Mouse (Mus musculus) ES-E14 (cell line): ENCODE measurements around the gene Mlxip. TPM values are rescaled to one million over a fixed set of nuclear protein-coding genes. Genes with fewer than 3 reads are reported as not detected.

Experiments used
- DNase-seq: peaks from one replicate; pipeline ENCODE4 v3.0.0-alpha.2; 2013; ENCODE audit warnings: low read depth, low spot score
- H3K27ac ChIP-seq: 2 replicates; pipeline ENCODE4 v1.5.1; 2012; ENCODE audit warnings: low read depth, mild to moderate bottlenecking, low read length, moderate library complexity, mixed read lengths; ENCODE audit not compliant: poor library complexity, insufficient read depth, severe bottlenecking
- H3K36me3 ChIP-seq: 2 replicates; pipeline ENCODE4 v1.6.1; 2012; ENCODE audit warnings: mild to moderate bottlenecking, low read length, moderate library complexity, mixed read lengths; ENCODE audit not compliant: control insufficient read depth, poor library complexity, insufficient read depth, severe bottlenecking
- H3K4me1 ChIP-seq, 2 experiments: fragments of 150-350 bp in 1 of 2; sonication (generic) in 1 of 2; 2 replicates each; pipeline ENCODE4 v1.6.1; 2012; ENCODE audit warnings: low read length in 2 of 2, mild to moderate bottlenecking in 1 of 2, mixed read lengths in 1 of 2; ENCODE audit not compliant: control insufficient read depth in 2 of 2, insufficient read depth in 2 of 2, poor library complexity in 1 of 2
- H3K4me3 ChIP-seq, 2 experiments: fragments of 150-350 bp in 1 of 2; sonication (generic) in 1 of 2; 2 replicates each; pipeline ENCODE4 v1.5.1; 2012; ENCODE audit warnings: low read length in 2 of 2, low read depth in 1 of 2, mild to moderate bottlenecking in 1 of 2, mixed read lengths in 1 of 2; ENCODE audit not compliant: insufficient read depth in 1 of 2, poor library complexity in 1 of 2, severe bottlenecking in 1 of 2
- H3K9ac ChIP-seq: 2 replicates; pipeline ENCODE4 v1.6.1; 2012; ENCODE audit warnings: low read depth, mild to moderate bottlenecking, low read length, mixed read lengths; ENCODE audit not compliant: poor library complexity, insufficient read depth, severe bottlenecking
- H3K9me3 ChIP-seq: fragments of 150-350 bp; sonication (generic); 2 replicates; pipeline ENCODE4 v1.6.1; 2012; ENCODE audit warnings: low read depth, mild to moderate bottlenecking, low read length; ENCODE audit not compliant: control insufficient read depth, insufficient read depth
- CHD2 ChIP-seq: IDR thresholded peaks from 2 replicates; pipeline ENCODE4 v1.6.1; 2014; ENCODE audit warnings: mild to moderate bottlenecking, low read depth, low read length, inconsistent platforms
- HCFC1 ChIP-seq: IDR thresholded peaks from 2 replicates; pipeline ENCODE4 v1.6.1; 2012; ENCODE audit warnings: low read length, inconsistent platforms, borderline replicate concordance; ENCODE audit not compliant: insufficient read depth
- MAFK ChIP-seq: IDR thresholded peaks from 2 replicates; pipeline ENCODE4 v1.6.1; 2014; ENCODE audit warnings: mild to moderate bottlenecking, low read depth, low read length, inconsistent platforms; ENCODE audit not compliant: insufficient read depth
- ZC3H11A ChIP-seq: IDR thresholded peaks from 2 replicates; pipeline ENCODE4 v1.6.1; 2012; ENCODE audit warnings: low read depth, mild to moderate bottlenecking, inconsistent platforms, low read length, borderline replicate concordance
- ZNF384 ChIP-seq: IDR thresholded peaks from 2 replicates; pipeline ENCODE4 v1.6.1; 2012; ENCODE audit warnings: low read depth, low read length, inconsistent platforms
- in situ Hi-C, 2 experiments: fragments of 600-800 bp; cut with MboI; formaldehyde crosslinking; loops; one replicate each; pipeline ENCODE4 v1.15.1; 2025; ENCODE audit warnings: low sequenced_read_pairs in 2 of 2, inconsistent platforms in 1 of 2; ENCODE audit not compliant: unreplicated experiment in 2 of 2
- total RNA-seq: library from RNA; depleted of rRNA; stranded (reverse); fragments of 300-350 nt; gene quantifications from 2 replicates; pipeline ENCODE4 v1.2.3, GENCODE M21; 2012

Mlxip gene
- total RNA-seq, 1 experiment: 8.2 TPM

GRCm38 (mm10) chr5:123444849-123445334 lies 50.3 kb downstream of the Mlxip start:
- in situ Hi-C loops: loop anchor here in 1 of 2 experiments (10.0 kb wide), 1 partner anchor 170 kb away; no protein-coding TSS in a partner anchor
- TF ChIP-seq ZC3H11A: no peak
- TF ChIP-seq ZNF384: no peak
- TF ChIP-seq MAFK: no peak
- no peak for TF ChIP-seq CHD2
- no peak for TF ChIP-seq HCFC1
- H3K4me1 ChIP-seq: no peaks in the 10 kb centered on the region
- no peaks in the 10 kb centered on the region for H3K9me3 ChIP-seq
- H3K9ac ChIP-seq: no peak overlapping the region
- H3K4me3 ChIP-seq: no peak overlapping the region
- DNase-seq: no peak
- no peak overlapping the region for H3K27ac ChIP-seq
- peaks cover 18% of the 10 kb centered on the region for H3K36me3 ChIP-seq

- Histone ChIP-seq H3K4me1 (no peaks in the 10 kb centered on the region), H3K36me3 (peaks cover 38% of the 10 kb centered on the region), H3K9ac (no peak overlapping the region), H3K4me3 (no peak overlapping the region), H3K27ac (no peak overlapping the region), H3K9me3 (no peaks in the 10 kb centered on the region)
- no peak for DNase-seq
- TF ChIP-seq HCFC1 (no peak), MAFK (no peak), ZNF384 (no peak), CHD2 (no peak), ZC3H11A (no peak)
- in situ Hi-C loops: no loop called here
Observed at GRCm38 (mm10) chr5:123451886-123452285, 57.3 kb downstream of the Mlxip start.

- Histone ChIP-seq H3K36me3 (no peaks in the 10 kb centered on the region), H3K4me1 (no peaks in the 10 kb centered on the region), H3K9ac (no peak overlapping the region), H3K4me3 (no peak overlapping the region), H3K27ac (no peak overlapping the region), H3K9me3 (no peaks in the 10 kb centered on the region)
- no peak for DNase-seq
- in situ Hi-C loops: no loop called here
- no peak for TF ChIP-seq MAFK
Observed at GRCm38 (mm10) chr5:123461420-123461819, 66.8 kb downstream of the Mlxip start.

- no peak for TF ChIP-seq CHD2
- TF ChIP-seq ZC3H11A: no peak
- TF ChIP-seq ZNF384: no peak
- in situ Hi-C loops: no loop called here
- H3K4me1 ChIP-seq: no peaks in the 10 kb centered on the region
Observed at GRCm38 (mm10) chr5:123464638-123465037, 70.0 kb downstream of the Mlxip start.

GRCm38 (mm10) chr5:123470784-123471400 lies 76.3 kb downstream of the Mlxip start:
- no peak overlapping the region for H3K9ac ChIP-seq
- no peak overlapping the region for H3K4me3 ChIP-seq
- TF ChIP-seq CHD2 (no peak), ZNF384 (no peak), MAFK (no peak), ZC3H11A (no peak), HCFC1 (no peak)
- H3K9me3 ChIP-seq: no peaks in the 10 kb centered on the region
- no peaks in the 10 kb centered on the region for H3K4me1 ChIP-seq
- H3K36me3 ChIP-seq: no peaks in the 10 kb centered on the region
- no peak for DNase-seq
- in situ Hi-C loops: no loop called here
- H3K27ac ChIP-seq: no peak overlapping the region

More at GRCm38 (mm10) chr5:123464638-123465037, 70.0 kb downstream of the Mlxip start:
- Histone ChIP-seq H3K9ac (no peak overlapping the region), H3K4me3 (no peak overlapping the region), H3K27ac (no peak overlapping the region), H3K36me3 (no peaks in the 10 kb centered on the region), H3K9me3 (no peaks in the 10 kb centered on the region)
- no peak for DNase-seq
